Mouse (Mus musculus) retina, postnatal 1 day (tissue): ENCODE data around the gene Zdhhc18.
"Not testable (repeated sequence)": the region's sequence is repeated elsewhere in the genome, so short reads cannot be mapped to it uniquely, and the experiment has no call there.

Experiments used
- DNase-seq: peaks from one replicate; pipeline ENCODE4 v3.0.0-alpha.2; 2012

Zdhhc18 gene

GRCm38 (mm10) chr4:133662421-133662820 is 12.5 kb upstream of the Zdhhc18 start:
- no peak for DNase-seq

DNA sequence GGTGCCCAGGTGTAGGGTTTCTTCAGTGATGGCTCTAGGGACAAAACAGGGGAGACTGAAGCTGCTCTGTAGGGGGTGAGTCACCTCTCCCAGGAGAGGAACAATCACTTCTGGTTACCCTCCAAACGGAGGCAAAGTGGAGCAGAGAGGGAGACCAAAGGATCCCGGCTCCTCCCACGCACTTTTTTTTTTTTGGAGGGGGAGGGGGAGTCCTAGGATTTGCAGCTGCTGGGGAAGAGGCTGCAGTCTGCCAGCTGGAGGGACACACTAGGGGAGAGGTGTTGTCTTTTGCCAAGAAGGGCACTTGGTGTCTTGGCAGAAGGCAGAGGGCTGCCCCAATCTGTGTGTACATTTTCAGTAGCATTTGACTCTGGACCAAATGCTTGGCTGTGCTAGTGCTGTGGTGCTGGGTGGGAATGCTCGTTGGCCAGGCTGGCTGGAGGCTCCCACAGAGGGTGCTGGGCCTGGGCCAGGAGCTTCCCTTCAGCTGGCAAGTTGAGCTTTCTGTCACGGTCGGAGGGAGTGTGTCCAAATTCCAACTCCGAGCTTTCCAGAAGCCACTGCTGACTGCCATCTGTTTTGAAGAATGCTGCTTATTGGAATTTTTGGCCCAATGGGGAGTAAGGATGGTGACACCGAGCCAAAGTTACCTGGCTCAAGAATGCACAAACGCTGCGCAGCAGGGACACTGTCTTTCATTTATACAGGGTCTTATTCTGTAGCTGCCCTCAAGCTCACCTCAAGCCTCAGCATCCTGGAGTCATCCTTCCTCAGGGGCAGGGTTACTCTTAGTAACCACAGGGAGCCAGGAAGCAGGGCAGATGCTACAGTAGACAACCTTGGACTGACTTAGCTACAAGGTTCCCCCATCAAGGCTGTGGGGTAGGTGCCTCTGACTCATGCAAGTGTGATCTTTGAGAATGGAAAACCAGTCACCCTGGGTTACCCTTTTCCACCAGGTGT is 10.5 kb upstream of the Zdhhc18 start:
- peak; percentile 58 for DNase-seq

DNA sequence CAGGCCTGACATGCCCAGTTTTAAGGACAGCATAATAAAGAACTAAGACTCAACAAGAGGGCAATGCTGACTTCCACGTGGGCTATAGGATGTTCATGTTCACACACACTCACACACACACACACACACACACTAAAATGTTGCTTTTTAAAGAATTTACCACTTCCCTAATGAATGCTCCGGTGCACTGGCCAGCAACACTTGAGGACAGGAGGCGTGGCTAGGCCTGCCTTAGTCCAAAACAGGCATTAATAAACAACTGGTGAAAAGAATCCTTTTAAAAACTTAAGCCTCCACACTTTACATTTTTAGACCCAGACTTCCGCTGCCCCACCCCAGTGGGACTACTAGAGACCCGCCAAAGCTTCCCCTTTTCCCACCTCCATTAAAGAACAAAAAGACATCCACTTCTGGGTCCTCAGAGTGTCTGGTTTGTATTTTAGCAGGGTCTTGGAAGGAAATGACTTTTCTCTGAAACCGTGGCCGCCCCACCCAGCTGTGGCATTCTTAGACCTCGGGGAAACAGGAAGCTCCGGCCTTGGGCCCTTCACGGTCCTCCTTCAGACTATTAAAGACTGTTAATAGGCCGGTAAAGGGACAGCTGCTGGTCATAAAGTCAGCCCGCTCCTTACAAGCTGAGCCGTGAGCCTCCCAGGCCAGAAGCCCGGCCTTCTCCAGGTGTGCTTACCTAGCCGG is 9.7 kb upstream of the Zdhhc18 start:
- DNase-seq: no peak

DNA sequence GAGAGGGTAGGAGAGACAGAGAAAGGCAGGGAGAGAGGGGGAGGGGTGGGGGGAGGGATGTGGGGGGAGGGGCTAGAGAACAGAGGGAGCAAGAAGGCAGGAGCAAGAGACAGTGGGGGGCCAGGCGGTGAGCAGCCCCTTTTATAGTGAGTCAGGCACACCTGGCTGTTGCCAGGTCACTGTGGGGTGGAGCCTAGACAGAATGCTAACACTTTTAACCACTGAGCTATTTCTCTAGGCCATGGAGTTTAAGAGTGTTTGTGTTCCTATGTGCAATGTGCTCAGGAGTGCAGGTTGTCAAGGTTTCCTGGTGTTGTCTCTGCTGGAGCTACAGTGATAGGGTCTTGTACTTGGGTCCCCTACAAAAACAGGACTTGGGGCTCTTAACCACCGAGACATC is 8.8 kb upstream of the Zdhhc18 start:
- no peak for DNase-seq

DNA sequence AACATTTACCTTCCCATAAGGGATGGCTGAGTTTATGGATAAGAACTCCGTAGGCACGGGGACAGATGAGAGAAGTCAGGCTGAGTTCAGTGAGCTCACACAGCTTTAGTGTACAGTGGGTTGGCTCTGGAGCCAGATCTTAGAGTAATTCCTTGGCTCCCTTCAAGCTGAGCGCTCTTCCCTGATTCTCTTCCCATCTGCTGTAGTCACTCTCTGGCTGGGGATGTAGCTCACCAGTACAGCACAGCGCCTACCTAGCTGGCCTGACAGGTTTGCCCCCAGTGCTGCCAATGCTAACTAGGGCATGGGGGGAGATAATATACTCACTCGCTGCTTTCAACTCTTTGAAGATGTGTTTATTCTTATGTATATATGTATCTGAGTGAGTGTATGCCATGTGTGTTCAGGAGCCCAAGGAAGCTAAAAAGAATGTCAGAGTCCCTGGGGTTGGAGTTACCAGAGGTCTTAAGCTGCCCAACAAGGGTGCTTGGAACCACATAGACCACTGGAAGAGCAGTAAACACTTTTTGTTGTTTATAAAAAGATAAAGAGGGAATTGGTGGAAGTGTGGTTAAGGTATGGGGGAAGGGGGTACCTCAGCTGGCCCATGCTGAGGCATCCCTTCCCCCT is 8.0 kb upstream of the Zdhhc18 start:
- no peak for DNase-seq

GRCm38 (mm10) chr4:133656997-133657396 is 7.0 kb upstream of the Zdhhc18 start:
- no peak for DNase-seq

- no peak for DNase-seq
Measured at GRCm38 (mm10) chr4:133656294-133656693, 6.3 kb upstream of the Zdhhc18 start.

- DNase-seq: not testable (repeated sequence)
Measured at GRCm38 (mm10) chr4:133654070-133654469, 4.1 kb upstream of the Zdhhc18 start.

GRCm38 (mm10) chr4:133652746-133653145 is 2.8 kb upstream of the Zdhhc18 start:
- no peak for DNase-seq

DNA sequence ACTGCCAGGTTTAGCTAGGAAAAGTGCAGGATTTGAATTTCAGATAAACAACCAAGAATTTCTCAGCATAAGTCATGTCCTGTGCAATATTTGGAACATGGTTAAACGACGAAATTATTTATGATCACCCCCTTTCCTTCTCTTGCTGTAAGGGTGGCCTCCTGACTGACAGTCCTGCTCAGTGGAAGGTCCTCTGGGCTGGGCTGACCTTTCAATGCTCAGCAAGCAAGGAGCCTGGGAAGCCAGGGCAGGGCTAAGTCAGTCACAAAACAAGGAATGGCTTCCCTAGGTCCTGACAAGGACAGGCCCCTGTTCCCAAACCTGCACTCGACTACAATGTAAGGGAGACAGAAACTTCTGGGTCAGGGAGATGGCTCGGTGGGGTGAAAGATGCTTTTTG is 2.0 kb upstream of the Zdhhc18 start:
- DNase-seq: no peak

- DNase-seq: no peak
Measured at GRCm38 (mm10) chr4:133651445-133651844, 1.5 kb upstream of the Zdhhc18 start.

- not testable (repeated sequence) for DNase-seq
Measured at GRCm38 (mm10) chr4:133649464-133649863, 490 bp downstream of the Zdhhc18 start.

DNA sequence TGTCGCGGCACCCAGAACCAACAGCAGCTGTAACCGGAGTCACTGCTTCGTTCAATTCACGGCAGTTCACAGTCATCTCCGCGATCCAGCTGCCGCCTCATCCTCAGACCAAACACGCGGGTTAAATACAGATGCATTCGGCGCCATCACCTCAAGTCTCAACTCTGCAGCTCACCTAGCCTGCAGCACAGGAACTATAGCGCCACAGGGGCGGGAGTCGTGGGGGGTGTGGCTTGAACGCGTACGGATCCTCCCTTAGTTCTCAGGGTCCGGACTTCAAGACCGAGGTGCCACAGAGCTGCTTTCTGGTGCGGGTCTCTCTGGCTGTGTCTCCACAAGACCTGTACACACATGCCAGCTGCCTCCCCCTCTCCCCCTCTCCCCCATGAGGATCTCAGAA is 4.3 kb downstream of the Zdhhc18 start:
- no peak for DNase-seq

GRCm38 (mm10) chr4:133645195-133645594 is 4.8 kb downstream of the Zdhhc18 start:
- DNase-seq: no peak

DNA sequence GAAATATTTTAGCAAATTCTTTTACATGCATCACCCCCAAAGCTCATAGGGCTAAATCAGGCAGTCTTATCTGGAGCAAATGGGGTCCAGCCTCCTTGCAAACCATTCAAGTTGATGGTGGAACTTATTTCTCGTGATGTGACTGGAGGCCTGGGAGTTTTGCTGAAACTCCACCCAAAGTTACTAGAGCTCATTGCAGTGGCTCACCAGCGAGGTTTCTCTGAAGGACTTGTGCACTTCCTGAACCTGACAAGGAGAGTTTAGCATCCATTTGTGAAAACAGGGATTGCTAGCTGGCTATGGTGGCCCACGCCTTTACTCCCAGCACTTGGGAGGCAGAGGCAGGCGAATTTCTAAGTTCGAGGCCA is 15.9 kb downstream of the Zdhhc18 start:
- no peak for DNase-seq

- DNase-seq: peak; percentile 89
Measured at GRCm38 (mm10) chr4:133633332-133634042, 16.5 kb downstream of the Zdhhc18 start.

GRCm38 (mm10) chr4:133632483-133633327 is 17.2 kb downstream of the Zdhhc18 start:
- no peak for DNase-seq

DNA sequence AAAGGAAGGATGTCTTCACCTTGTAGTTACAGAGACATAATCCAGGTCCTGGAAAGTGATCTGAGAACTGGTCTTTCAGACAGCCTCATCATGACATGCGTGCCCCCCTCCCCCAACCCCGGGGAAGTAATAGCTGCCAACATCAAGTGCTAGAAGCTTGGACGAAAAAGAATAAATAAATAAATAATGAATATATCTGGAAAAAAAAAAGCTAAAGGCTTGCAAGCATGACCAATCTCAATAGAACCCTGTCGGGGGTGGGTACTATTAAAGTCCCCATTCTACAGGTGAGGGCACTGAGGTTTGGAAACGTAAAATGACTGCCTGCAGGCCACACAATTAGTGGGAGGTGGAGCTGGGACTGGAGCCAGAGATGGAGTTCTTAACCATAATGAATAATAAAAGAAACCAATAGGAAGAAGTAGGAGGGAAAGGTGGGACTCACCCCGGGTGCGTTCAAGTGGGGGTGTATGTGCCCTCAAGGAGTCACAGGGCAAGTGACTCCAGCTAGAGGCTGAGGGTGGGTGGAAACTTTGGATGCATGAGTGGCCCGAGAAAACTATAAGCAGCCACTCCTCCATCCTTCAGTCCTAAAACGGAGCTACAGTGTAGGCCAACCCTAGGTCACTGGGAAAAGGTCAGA is 18.1 kb downstream of the Zdhhc18 start:
- no peak for DNase-seq

DNA sequence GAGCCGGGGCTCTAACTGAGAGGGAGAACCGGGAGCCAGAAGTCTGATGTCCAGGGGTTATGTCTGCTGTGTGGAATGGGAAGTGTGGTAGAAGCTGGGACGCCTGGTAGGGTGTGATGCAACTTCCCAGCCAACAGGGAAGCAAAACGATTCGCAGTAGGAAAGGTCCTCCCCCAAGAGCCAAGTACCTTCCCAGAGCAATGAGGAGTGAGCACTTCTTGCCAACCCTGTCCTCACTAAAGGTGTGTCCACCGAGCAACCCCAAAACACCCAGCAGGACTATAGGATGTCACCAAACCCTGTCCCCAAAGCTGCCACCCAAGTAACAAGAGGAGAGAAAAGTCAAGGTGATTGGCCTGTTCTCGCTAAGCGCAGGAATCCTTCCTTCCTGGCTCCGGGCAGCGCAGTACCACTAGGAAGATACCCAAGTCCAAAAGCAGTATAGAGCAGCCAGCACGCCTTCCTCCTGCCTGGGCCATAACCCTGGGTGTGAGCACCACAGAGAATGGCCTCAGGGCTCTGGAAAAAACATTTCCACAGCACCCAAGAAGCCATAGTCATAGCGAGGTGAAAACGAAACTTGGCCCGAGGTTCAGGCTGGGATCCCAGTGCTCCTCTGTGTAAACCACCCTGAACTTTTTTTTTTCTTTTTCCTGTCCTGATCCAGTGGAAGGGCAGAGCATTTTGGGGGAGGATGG is 18.7 kb downstream of the Zdhhc18 start:
- no peak for DNase-seq

DNA sequence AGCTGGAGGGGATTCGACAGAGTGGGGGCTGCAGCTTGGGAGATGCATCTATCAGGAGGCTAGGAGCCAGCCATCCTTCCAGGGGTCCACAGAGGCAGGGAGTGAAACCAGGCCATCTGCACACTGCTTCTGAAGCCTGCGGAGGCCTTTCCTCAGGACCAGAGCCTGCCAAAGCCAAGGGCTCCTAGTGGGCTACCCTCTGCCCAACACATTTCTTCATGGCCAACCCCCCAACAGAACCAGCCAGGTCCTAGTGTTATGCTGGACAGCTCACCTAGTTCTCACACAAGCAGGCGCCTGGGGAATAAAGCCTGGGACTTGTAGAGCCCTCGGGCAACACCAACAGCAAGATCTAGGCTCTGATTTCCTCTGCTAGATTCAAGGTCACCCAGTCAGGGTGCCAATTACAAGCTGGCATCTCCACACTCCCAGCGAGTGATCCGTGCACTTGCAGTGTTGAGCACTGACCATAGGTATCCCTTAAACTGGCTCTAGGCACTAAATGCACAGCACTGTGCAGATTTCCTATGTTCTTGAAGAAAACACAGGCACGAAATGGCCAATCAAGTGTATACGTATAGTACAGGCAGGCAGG is 19.5 kb downstream of the Zdhhc18 start:
- no peak for DNase-seq
